Mouse (Mus musculus) midbrain, embryonic 15.5 days (tissue): ENCODE measurements around the gene Ankrd50. TPM values are rescaled to one million over a fixed set of nuclear protein-coding genes. Genes with fewer than 3 reads are reported as not detected.

Source experiments
- ATAC-seq: fragments of 200-750 bp; cut with Nextera tagmentation; replicated peaks from 2 replicates; pipeline ENCODE4 v1.8.0; 2017; ENCODE audit warnings: moderate TSS enrichment
- H3K27ac ChIP-seq: fragments of 300-500 bp; sonication (generic); 2 replicates; pipeline ENCODE4 v1.5.1; 2015; ENCODE audit warnings: mild to moderate bottlenecking, inconsistent platforms
- H3K27me3 ChIP-seq: fragments of 300-500 bp; sonication (generic); replicated peaks from 2 replicates; pipeline ENCODE4 v1.6.1; 2015; ENCODE audit warnings: inconsistent platforms
- H3K36me3 ChIP-seq: fragments of 300-500 bp; sonication (generic); replicated peaks from 2 replicates; pipeline ENCODE4 v1.6.1; 2015; ENCODE audit warnings: inconsistent platforms
- H3K4me1 ChIP-seq: fragments of 300-500 bp; sonication (generic); 2 replicates; pipeline ENCODE4 v1.6.1; 2015; ENCODE audit warnings: inconsistent platforms
- H3K4me2 ChIP-seq: fragments of 300-500 bp; sonication (generic); 2 replicates; pipeline ENCODE4 v1.6.1; 2015; ENCODE audit warnings: inconsistent platforms, mild to moderate bottlenecking, moderate library complexity
- H3K4me3 ChIP-seq: fragments of 300-500 bp; sonication (generic); 2 replicates; pipeline ENCODE4 v1.5.1; 2015; ENCODE audit warnings: mild to moderate bottlenecking, inconsistent platforms
- H3K9ac ChIP-seq: fragments of 300-500 bp; sonication (generic); 2 replicates; pipeline ENCODE4 v1.6.1; 2015; ENCODE audit warnings: mild to moderate bottlenecking, inconsistent platforms
- H3K9me3 ChIP-seq: fragments of 300-500 bp; sonication (generic); 2 replicates; pipeline ENCODE4 v1.6.1; 2016; ENCODE audit warnings: inconsistent platforms
- WGBS: fragments of 180-500 bp; shearing (Covaris S2); methylation state at CpG from one replicate; pipeline ENCODE4 v1.1.7; 2015; ENCODE audit warnings: mixed read lengths; 5-methylcytosine and 5-hydroxymethylcytosine counted together
- polyA plus RNA-seq: library from polyadenylated mRNA; unstranded; fragments of >200 nt; fragmentation: Nextera tagmentation; extraction: Ambion mirVana; gene quantifications from 2 replicates; pipeline ENCODE4 v1.2.1, GENCODE M21; 2015

The Ankrd50 gene
- polyA plus RNA-seq, 1 experiment from 2014 or later = 25.3 TPM

DNA sequence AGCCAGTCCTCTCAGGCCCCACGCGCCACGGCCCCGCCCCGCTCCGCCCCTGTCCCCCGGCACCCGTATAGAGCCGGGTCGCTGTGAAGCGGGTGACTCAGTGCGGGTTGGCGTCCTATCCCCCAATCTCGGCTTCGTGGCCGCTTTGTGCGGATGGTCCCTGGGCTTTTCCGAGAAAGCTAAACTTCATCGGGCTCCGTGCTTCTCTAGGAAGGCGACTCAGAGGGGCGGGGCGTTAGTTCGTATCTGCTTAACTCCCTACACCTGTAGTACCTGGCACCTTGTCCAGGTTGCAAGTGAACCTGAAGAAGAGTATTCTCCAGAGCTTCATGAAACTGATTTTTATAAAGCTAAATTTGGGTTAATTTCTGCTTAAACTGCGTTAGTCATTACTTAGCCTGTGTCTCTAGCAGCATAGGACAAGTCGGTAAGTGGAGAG, 482 bp upstream of the Ankrd50 start:
- 3% methylated on average over 26 of the region's 26 CpGs for WGBS
- peak overlapping the region; percentile 86 for H3K4me2 ChIP-seq
- peak overlapping the region; percentile 92 for H3K27ac ChIP-seq
- no peaks in the 10 kb centered on the region for H3K9me3 ChIP-seq
- H3K36me3 ChIP-seq = no peaks in the 10 kb centered on the region
- peak overlapping the region; percentile 97 for H3K4me3 ChIP-seq
- peak overlapping the region; percentile 48; the same call in 1 of the 2 replicates for H3K9ac ChIP-seq
- H3K4me1 ChIP-seq = peaks cover 33% of the 10 kb centered on the region
- ATAC-seq = no peak
- H3K27me3 ChIP-seq = no peaks in the 10 kb centered on the region

DNA sequence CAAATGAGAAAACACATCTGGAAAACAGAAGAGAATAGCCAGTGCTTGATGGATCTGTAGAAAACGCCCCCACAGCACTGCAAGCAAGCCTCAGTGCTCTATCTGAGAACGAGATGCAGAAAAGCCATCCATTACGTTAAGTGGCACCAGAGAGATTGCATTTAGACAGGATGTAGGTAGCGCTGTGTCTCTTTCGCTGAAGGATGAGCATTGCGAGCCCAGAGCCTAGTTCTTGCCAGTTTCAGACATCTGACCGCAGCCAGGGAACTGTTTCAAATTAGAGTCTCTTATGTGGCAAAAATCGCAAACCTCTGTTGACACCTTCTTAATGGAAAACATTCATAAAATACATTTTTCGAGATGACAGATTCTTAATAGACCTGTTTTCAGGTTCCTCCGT, 1.1 kb downstream of the Ankrd50 start:
- Histone ChIP-seq H3K4me3 (peak overlapping the region; percentile 97), H3K9me3 (no peaks in the 10 kb centered on the region), H3K4me1 (peaks cover 47% of the 10 kb centered on the region), H3K9ac (peak overlapping the region; percentile 83), H3K27me3 (no peaks in the 10 kb centered on the region), H3K36me3 (no peaks in the 10 kb centered on the region), H3K27ac (peak overlapping the region; percentile 92), H3K4me2 (peak overlapping the region; percentile 86)
- 16% methylated on average over 10 of the region's 10 CpGs for WGBS
- no peak for ATAC-seq

DNA sequence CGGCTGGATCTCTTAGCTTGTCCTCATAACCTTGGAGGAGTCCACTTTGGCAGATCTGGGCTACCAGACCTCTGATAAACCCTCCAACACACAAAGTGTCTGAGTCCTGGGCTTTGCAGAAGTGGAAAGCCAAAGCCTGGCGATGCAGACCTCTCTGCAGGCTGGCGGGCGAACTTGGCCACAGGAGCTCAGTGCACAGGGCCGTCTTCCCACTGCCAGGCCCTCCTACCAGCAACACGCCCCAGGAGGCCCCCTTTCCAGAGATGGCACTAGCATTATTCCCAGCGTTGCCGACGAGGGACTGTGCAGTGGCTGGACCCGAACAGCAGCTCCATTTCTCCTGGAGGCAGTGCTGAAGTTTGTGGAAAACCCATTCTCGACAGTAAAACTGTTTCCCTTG, 1.9 kb downstream of the Ankrd50 start:
- Histone ChIP-seq H3K36me3 (no peaks in the 10 kb centered on the region), H3K4me2 (peak overlapping the region; percentile 86), H3K9ac (peak overlapping the region; percentile 83), H3K9me3 (no peaks in the 10 kb centered on the region), H3K27me3 (no peaks in the 10 kb centered on the region), H3K4me1 (peaks cover 55% of the 10 kb centered on the region), H3K27ac (peak overlapping the region; percentile 53; the same call in 1 of the 2 replicates), H3K4me3 (peak overlapping the region; percentile 97)
- WGBS = 16% methylated on average over 11 of the region's 11 CpGs
- no peak for ATAC-seq

DNA sequence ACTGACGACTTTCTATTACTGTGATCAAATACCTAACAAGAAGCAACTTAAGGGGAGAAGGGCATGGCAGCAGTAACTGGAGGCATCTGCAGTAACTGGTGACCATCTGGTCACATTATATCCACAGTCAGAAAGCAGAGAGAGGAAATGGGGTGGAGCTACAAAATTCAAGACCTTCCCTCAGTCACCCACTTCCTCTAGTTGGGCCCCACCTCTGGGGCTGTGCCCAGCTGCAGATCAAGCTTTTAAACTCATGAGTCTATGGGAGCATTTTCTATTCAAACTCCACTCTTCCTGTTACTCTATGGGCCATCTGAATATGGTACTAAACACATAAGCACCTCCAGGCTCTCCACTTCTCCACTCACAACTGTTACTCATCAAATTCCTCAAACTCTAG, 3.5 kb downstream of the Ankrd50 start:
- peaks cover 70% of the 10 kb centered on the region for H3K4me1 ChIP-seq
- H3K27me3 ChIP-seq = no peaks in the 10 kb centered on the region
- 68% methylated on average over 1 of the region's 1 CpGs for WGBS
- peak overlapping the region; percentile 7; the same call in 1 of the 2 replicates for H3K9ac ChIP-seq
- no peak overlapping the region for H3K27ac ChIP-seq
- peak overlapping the region; percentile 86 for H3K4me2 ChIP-seq
- peak overlapping the region; percentile 26 for H3K4me3 ChIP-seq
- no peak for ATAC-seq
- no peaks in the 10 kb centered on the region for H3K9me3 ChIP-seq
- H3K36me3 ChIP-seq = no peaks in the 10 kb centered on the region

DNA sequence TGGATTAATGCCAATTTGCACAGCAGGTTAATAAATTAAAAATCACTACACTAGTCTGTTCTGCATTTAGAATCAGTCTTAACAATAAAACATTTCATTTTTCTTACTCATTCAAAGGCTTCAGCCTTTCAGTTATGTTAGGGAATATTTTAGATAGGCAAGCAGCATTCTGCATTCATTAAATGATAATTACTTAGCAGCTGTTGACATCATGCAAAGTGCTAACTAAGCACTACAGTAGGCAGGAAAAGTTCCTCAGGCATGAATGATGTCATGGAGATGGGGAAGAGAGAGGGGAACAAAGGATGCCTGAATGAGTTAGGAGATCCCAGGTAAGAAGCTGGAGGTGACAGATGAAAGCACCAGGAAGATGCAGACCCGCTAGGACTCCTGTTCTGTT, 6.7 kb downstream of the Ankrd50 start:
- peak overlapping the region; percentile 12 for H3K4me2 ChIP-seq
- peaks cover 88% of the 10 kb centered on the region for H3K4me1 ChIP-seq
- no peaks in the 10 kb centered on the region for H3K9me3 ChIP-seq
- H3K27me3 ChIP-seq = no peaks in the 10 kb centered on the region
- H3K9ac ChIP-seq = no peak overlapping the region
- ATAC-seq = no peak
- no peak overlapping the region for H3K4me3 ChIP-seq
- H3K36me3 ChIP-seq = no peaks in the 10 kb centered on the region
- WGBS = 50% methylated on average over 1 of the region's 1 CpGs
- no peak overlapping the region for H3K27ac ChIP-seq

DNA sequence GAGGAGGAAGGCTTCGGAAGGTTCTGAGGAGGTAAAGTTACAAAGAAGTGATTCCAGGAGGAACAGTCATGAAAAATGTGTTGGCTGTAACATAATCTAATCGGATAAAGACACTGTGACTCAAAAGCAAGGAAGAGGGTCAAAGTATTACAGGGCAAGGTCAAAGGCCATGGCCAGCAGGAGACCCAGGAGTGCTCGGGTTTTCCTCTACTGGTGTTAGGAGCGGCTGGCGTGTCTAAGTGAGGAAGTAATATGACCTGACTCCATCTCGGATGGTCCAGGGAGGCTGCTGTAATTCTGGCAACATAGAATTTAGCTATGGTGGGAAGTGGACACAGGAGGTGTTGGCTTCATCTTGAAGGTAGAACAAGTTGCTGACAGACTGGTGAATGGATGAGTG, 9.1 kb downstream of the Ankrd50 start:
- Histone ChIP-seq H3K36me3 (no peaks in the 10 kb centered on the region), H3K27me3 (no peaks in the 10 kb centered on the region), H3K9me3 (no peaks in the 10 kb centered on the region), H3K9ac (no peak overlapping the region), H3K4me1 (peaks cover 73% of the 10 kb centered on the region), H3K4me2 (no peak overlapping the region), H3K4me3 (no peak overlapping the region), H3K27ac (no peak overlapping the region)
- no peak for ATAC-seq
- WGBS = 70% methylated on average over 6 of the region's 6 CpGs

DNA sequence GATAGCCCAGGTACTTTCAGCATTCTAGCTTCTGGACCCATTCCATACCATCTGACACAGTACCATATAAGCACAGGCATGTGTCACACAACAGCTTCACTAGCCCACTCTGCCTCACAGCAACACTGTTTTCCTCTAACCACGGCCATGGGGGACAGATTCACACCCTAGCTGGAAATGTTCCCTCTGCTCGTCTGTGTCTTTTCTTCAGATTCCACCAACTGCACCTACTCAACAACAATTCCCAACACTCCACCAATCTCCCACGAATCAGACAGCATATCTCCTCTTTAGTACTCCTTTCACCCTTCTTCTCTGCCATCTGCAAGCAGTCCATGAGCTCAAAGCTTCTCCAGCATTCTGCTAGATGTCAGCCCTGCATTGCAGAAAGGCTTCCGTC, 11.5 kb downstream of the Ankrd50 start:
- Histone ChIP-seq H3K4me3 (no peak overlapping the region), H3K4me2 (no peak overlapping the region), H3K27ac (no peak overlapping the region), H3K27me3 (no peaks in the 10 kb centered on the region), H3K36me3 (no peaks in the 10 kb centered on the region), H3K9ac (no peak overlapping the region), H3K9me3 (no peaks in the 10 kb centered on the region), H3K4me1 (peaks cover 50% of the 10 kb centered on the region)
- no peak for ATAC-seq
- WGBS = 91% methylated on average over 4 of the region's 4 CpGs

DNA sequence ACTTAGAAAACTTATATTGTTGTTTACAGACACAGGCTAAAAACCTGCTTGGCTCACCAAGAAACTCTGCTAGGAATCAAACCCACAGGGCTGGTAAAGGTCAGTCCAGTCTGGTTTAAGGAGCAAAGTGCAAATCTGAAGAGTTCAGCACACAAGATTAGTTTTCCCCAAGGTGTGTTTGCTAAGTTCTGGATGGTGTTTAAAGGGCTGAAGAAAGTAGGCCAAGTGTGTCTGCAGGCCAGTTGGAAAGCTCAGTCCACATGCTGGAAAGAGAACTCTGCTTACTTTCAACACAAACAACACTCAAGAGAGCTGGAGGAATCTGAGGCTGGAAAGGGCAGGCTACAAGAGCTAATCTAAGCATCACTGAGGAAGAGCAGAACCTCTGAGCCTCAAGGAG, 13.1 kb downstream of the Ankrd50 start:
- no peak overlapping the region for H3K4me2 ChIP-seq
- H3K36me3 ChIP-seq = no peaks in the 10 kb centered on the region
- H3K4me3 ChIP-seq = no peak overlapping the region
- H3K9me3 ChIP-seq = no peaks in the 10 kb centered on the region
- no peak for ATAC-seq
- no peak overlapping the region for H3K9ac ChIP-seq
- H3K27me3 ChIP-seq = no peaks in the 10 kb centered on the region
- H3K27ac ChIP-seq = no peak overlapping the region
- H3K4me1 ChIP-seq = peaks cover 36% of the 10 kb centered on the region

DNA sequence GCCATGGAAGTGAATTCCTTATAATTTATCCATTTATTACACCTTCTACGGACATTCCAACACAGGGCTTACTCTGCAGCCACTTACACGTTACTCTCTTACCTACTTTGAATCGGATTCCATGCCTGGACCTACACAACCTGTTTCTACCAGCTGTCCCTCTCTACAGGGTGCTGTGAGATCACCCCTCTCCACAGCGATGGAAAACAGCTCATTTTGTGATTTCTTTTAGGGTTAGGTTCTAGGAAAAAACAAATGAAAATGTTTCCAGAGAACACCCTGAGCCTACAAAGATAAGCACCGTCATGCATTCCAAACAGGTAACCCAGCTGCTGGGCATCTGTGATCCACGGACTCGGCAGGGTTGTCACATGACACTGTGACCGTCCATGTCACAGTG, 16.5 kb downstream of the Ankrd50 start:
- Histone ChIP-seq H3K27ac (no peak overlapping the region), H3K27me3 (no peaks in the 10 kb centered on the region), H3K4me2 (no peak overlapping the region), H3K36me3 (no peaks in the 10 kb centered on the region), H3K4me1 (peaks cover 8% of the 10 kb centered on the region; the same call in 1 of the 2 replicates), H3K9me3 (no peaks in the 10 kb centered on the region), H3K4me3 (no peak overlapping the region), H3K9ac (no peak overlapping the region)
- ATAC-seq = no peak
- WGBS = 89% methylated on average over 8 of the region's 8 CpGs

DNA sequence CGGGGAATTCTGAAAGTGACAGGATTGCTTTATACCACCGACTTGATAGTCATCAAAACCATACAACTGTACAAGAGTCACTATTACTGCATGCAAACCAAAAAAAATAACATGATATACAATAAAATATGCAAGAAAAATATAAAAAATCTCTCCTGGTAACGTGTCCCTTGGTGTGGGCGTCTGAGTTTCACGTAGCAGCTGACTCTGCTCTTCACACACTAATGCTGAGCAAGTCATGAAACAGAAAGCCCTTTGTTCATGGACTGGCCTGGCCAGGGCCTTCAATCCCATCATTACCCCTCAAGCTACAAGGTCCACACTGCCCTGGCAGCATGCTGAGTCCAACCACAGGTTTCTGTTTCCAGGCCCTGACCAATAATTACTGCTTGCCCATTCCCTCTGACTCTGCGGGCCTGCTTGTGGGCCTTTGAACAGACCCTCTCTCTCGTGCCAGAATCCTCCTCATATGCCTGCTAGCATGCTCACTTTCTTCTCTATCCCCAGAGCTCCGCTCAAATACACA, 17.7 kb downstream of the Ankrd50 start:
- H3K4me2 ChIP-seq = no peak overlapping the region
- no peaks in the 10 kb centered on the region for H3K27me3 ChIP-seq
- no peak overlapping the region for H3K4me3 ChIP-seq
- no peak overlapping the region for H3K27ac ChIP-seq
- peaks cover 5% of the 10 kb centered on the region; the same call in 1 of the 2 replicates for H3K36me3 ChIP-seq
- WGBS = 87% methylated on average over 8 of the region's 8 CpGs
- peaks cover 6% of the 10 kb centered on the region; the same call in 1 of the 2 replicates for H3K4me1 ChIP-seq
- no peaks in the 10 kb centered on the region for H3K9me3 ChIP-seq
- no peak for ATAC-seq
- no peak overlapping the region for H3K9ac ChIP-seq

DNA sequence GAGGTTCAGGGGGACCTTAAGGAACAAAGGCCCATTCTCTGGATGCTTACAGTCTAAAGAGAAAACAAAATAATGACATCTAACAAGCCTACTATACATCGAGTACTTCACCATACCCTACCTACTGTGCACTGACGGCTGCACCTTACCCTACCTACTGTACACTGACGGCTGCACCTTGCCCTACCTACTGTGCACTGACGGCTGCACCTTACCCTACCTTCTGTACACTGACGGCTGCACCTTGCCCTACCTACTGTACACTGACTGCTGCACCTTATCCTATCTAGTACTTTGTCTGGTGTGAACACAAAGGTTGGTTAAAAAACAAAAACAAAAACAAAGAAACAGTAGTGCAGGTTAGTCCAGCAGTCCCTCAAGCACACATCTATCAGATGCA, 18.5 kb downstream of the Ankrd50 start:
- no peaks in the 10 kb centered on the region for H3K27me3 ChIP-seq
- peaks cover 5% of the 10 kb centered on the region; the same call in 1 of the 2 replicates for H3K36me3 ChIP-seq
- H3K4me3 ChIP-seq = no peak overlapping the region
- H3K4me1 ChIP-seq = peaks cover 2% of the 10 kb centered on the region; the same call in 1 of the 2 replicates
- no peak overlapping the region for H3K4me2 ChIP-seq
- WGBS = 94% methylated on average over 5 of the region's 5 CpGs
- no peak for ATAC-seq
- no peak overlapping the region for H3K27ac ChIP-seq
- H3K9me3 ChIP-seq = no peaks in the 10 kb centered on the region
- H3K9ac ChIP-seq = no peak overlapping the region

DNA sequence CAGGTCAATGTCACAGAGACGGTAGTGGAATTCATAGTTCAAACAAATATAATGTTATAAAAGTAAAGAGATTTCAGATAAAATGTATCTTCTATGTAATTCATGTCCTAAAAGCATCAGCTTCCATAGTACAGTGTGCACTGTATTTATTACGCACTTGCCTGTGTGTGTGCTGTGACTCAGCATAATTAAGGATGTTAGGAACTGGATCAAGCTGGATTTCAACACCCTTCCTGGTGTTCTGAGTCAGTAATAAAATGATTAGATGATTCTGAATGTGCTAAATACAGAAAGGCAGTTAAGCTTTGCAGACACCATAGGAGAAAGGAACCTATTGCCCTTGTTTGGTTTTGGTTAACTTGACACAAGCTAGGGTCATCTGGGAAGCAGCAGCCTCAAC, 21.5 kb downstream of the Ankrd50 start:
- H3K4me1 ChIP-seq = no peaks in the 10 kb centered on the region
- H3K9me3 ChIP-seq = no peaks in the 10 kb centered on the region
- no peak overlapping the region for H3K4me3 ChIP-seq
- WGBS = 97% methylated on average over 2 of the region's 2 CpGs
- no peak overlapping the region for H3K4me2 ChIP-seq
- H3K9ac ChIP-seq = no peak overlapping the region
- no peak for ATAC-seq
- peaks cover 8% of the 10 kb centered on the region; the same call in 1 of the 2 replicates for H3K36me3 ChIP-seq
- no peaks in the 10 kb centered on the region for H3K27me3 ChIP-seq
- no peak overlapping the region for H3K27ac ChIP-seq

DNA sequence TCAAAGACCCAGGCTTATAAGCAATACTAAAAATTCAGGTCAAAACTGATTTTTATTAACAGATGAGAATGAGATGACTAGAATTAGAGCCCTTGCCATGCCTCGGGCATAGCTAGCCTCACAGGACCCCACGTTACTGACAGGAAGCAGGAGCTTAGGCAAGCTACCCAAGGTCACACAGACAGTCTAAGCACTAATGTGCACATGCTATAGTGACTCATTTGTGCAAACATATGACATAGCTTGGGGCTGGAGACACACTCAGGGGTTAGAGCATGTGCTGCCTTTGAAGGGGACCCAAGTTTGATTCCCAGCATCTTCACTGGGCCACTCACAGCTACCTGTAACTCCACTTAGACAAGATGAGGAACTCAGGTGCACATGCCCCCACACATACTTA, 22.9 kb downstream of the Ankrd50 start:
- no peak overlapping the region for H3K9ac ChIP-seq
- WGBS = 82% methylated on average over 2 of the region's 2 CpGs
- no peak for ATAC-seq
- no peaks in the 10 kb centered on the region for H3K27me3 ChIP-seq
- no peak overlapping the region for H3K4me3 ChIP-seq
- H3K36me3 ChIP-seq = peaks cover 14% of the 10 kb centered on the region; the same call in 1 of the 2 replicates
- H3K9me3 ChIP-seq = no peaks in the 10 kb centered on the region
- H3K27ac ChIP-seq = no peak overlapping the region
- no peak overlapping the region for H3K4me2 ChIP-seq
- H3K4me1 ChIP-seq = no peaks in the 10 kb centered on the region
